Mouse (Mus musculus) macrophage (primary cell): ENCODE data around the gene Ptbp1. TPM values are rescaled to one million over a fixed set of nuclear protein-coding genes. Genes with fewer than 3 reads are reported as not detected.

Experiments used
- H3K27ac ChIP-seq: fragments of 350-480 bp; formaldehyde crosslinking; 2 replicates; pipeline ENCODE4 v1.9.0; 2021
- H3K36me3 ChIP-seq: fragments of 350-480 bp; formaldehyde crosslinking; 2 replicates; pipeline ENCODE4 v1.9.0; 2021; ENCODE audit errors: inconsistent target
- H3K4me3 ChIP-seq: fragments of 350-480 bp; formaldehyde crosslinking; 2 replicates; pipeline ENCODE4 v1.9.0; 2021; ENCODE audit errors: inconsistent target
- H3K79me2 ChIP-seq: fragments of 350-480 bp; formaldehyde crosslinking; 2 replicates; pipeline ENCODE4 v1.9.0; 2021; ENCODE audit errors: inconsistent target
- WGBS: methylation state at CpG from one replicate; pipeline ENCODE4 v1.1.7; 2026; ENCODE audit warnings: inconsistent platforms; ENCODE audit not compliant: missing documents; 5-methylcytosine and 5-hydroxymethylcytosine counted together
- polyA plus RNA-seq: library from polyadenylated mRNA; stranded (reverse); fragments of 250-400 nt; gene quantifications from 3 replicates; pipeline ENCODE4 v1.2.4, GENCODE M21; 2018; ENCODE audit warnings: inconsistent platforms

The Ptbp1 gene
- polyA plus RNA-seq, 1 experiment from 2014 or later = 143 TPM

GRCm38 (mm10) chr10:79820782-79821181 is 33.4 kb upstream of the Ptbp1 start, which contains the start of gene Misp:
Misp (plus strand) TSS chr10:79820989.
- no peaks in the 10 kb centered on the region for H3K79me2 ChIP-seq
- no peaks in the 10 kb centered on the region for H3K36me3 ChIP-seq
- 71% methylated on average over 11 of the region's 11 CpGs for WGBS
- no peak within 1 kb of the TSS for H3K4me3 ChIP-seq
- no peak within 1 kb of the TSS for H3K27ac ChIP-seq

- WGBS = 94% methylated on average over 11 of the region's 12 CpGs
- no peak overlapping the region for H3K4me3 ChIP-seq
- no peak overlapping the region for H3K27ac ChIP-seq
These were observed 32.5 kb upstream of the Ptbp1 start for GRCm38 (mm10) chr10:79821731-79822130.

GRCm38 (mm10) chr10:79822372-79822771 is 31.9 kb upstream of the Ptbp1 start:
- Histone ChIP-seq H3K4me3 (no peak overlapping the region), H3K36me3 (no peaks in the 10 kb centered on the region), H3K27ac (no peak overlapping the region), H3K79me2 (no peaks in the 10 kb centered on the region)
- 89% methylated on average over 17 of the region's 17 CpGs for WGBS

More at GRCm38 (mm10) chr10:79821731-79822130, 32.5 kb upstream of the Ptbp1 start:
- no peaks in the 10 kb centered on the region for H3K36me3 ChIP-seq
- no peaks in the 10 kb centered on the region for H3K79me2 ChIP-seq

- Histone ChIP-seq H3K36me3 (no peaks in the 10 kb centered on the region), H3K4me3 (no peak overlapping the region), H3K27ac (no peak overlapping the region), H3K79me2 (no peaks in the 10 kb centered on the region)
- WGBS = 75% methylated on average over 6 of the region's 6 CpGs
These were observed 31.2 kb upstream of the Ptbp1 start for GRCm38 (mm10) chr10:79823011-79823410.

GRCm38 (mm10) chr10:79824413-79824812 is 29.8 kb upstream of the Ptbp1 start:
- Histone ChIP-seq H3K27ac (0 out of 2 replicates have a peak overlapping the region, but pooled peaks have one; percentile 0), H3K79me2 (no peaks in the 10 kb centered on the region), H3K4me3 (no peak overlapping the region), H3K36me3 (no peaks in the 10 kb centered on the region)
- WGBS = 26% methylated on average over 6 of the region's 6 CpGs

- Histone ChIP-seq H3K79me2 (no peaks in the 10 kb centered on the region), H3K36me3 (no peaks in the 10 kb centered on the region), H3K27ac (no peak overlapping the region), H3K4me3 (no peak overlapping the region)
- WGBS = 53% methylated on average over 3 of the region's 3 CpGs
These were observed 22.6 kb upstream of the Ptbp1 start for GRCm38 (mm10) chr10:79831583-79831982.

GRCm38 (mm10) chr10:79832026-79832785 is 22.0 kb upstream of the Ptbp1 start:
- no peaks in the 10 kb centered on the region for H3K79me2 ChIP-seq
- no peak overlapping the region for H3K4me3 ChIP-seq
- H3K27ac ChIP-seq = no peak overlapping the region
- 18% methylated on average over 7 of the region's 7 CpGs for WGBS
- no peaks in the 10 kb centered on the region for H3K36me3 ChIP-seq

- Histone ChIP-seq H3K36me3 (no peaks in the 10 kb centered on the region), H3K27ac (no peak overlapping the region), H3K79me2 (no peaks in the 10 kb centered on the region), H3K4me3 (no peak overlapping the region)
- 55% methylated on average over 9 of the region's 9 CpGs for WGBS
These were observed 21.4 kb upstream of the Ptbp1 start for GRCm38 (mm10) chr10:79832786-79833181.

- WGBS = 26% methylated on average over 9 of the region's 9 CpGs
- no peak overlapping the region for H3K4me3 ChIP-seq
- no peak overlapping the region for H3K27ac ChIP-seq
- H3K36me3 ChIP-seq = no peaks in the 10 kb centered on the region
- H3K79me2 ChIP-seq = no peaks in the 10 kb centered on the region
These were observed 19.3 kb upstream of the Ptbp1 start for GRCm38 (mm10) chr10:79834769-79835398.

- H3K36me3 ChIP-seq = no peaks in the 10 kb centered on the region
- H3K79me2 ChIP-seq = no peaks in the 10 kb centered on the region
- H3K27ac ChIP-seq = no peak overlapping the region
- H3K4me3 ChIP-seq = no peak overlapping the region
- WGBS = 100% methylated on average over 3 of the region's 3 CpGs
These were observed 17.3 kb upstream of the Ptbp1 start for GRCm38 (mm10) chr10:79836918-79837317.

GRCm38 (mm10) chr10:79838151-79838550 is 16.1 kb upstream of the Ptbp1 start:
- H3K4me3 ChIP-seq = no peak overlapping the region
- H3K79me2 ChIP-seq = no peaks in the 10 kb centered on the region
- no peaks in the 10 kb centered on the region for H3K36me3 ChIP-seq
- no peak overlapping the region for H3K27ac ChIP-seq
- 33% methylated on average over 2 of the region's 2 CpGs for WGBS

GRCm38 (mm10) chr10:79840091-79840490 is 14.1 kb upstream of the Ptbp1 start:
- 94% methylated on average over 3 of the region's 3 CpGs for WGBS
- Histone ChIP-seq H3K79me2 (no peaks in the 10 kb centered on the region), H3K36me3 (no peaks in the 10 kb centered on the region), H3K27ac (no peak overlapping the region), H3K4me3 (no peak overlapping the region)

- H3K27ac ChIP-seq = peak overlapping the region; percentile 62
- no peaks in the 10 kb centered on the region for H3K79me2 ChIP-seq
- H3K36me3 ChIP-seq = no peaks in the 10 kb centered on the region
- peak overlapping the region; percentile 39 for H3K4me3 ChIP-seq
- 2% methylated on average over 20 of the region's 24 CpGs for WGBS
These were observed 13.3 kb upstream of the Ptbp1 start for GRCm38 (mm10) chr10:79840644-79841551.

- Histone ChIP-seq H3K36me3 (no peaks in the 10 kb centered on the region), H3K27ac (no peak overlapping the region), H3K79me2 (no peaks in the 10 kb centered on the region), H3K4me3 (no peak overlapping the region)
- 86% methylated on average over 3 of the region's 3 CpGs for WGBS
These were observed 11.9 kb upstream of the Ptbp1 start for GRCm38 (mm10) chr10:79842322-79842721.
